Mouse (Mus musculus): ENCODE data around the gene Ankub1.

GRCm38 (mm10) chr3:57619718-57620117 lies 72.9 kb downstream of the Ankub1 start:
- no peak for TF ChIP-seq POLR2A (IDR thresholded peaks at IDR 0.05; ENCODE audit: borderline replicate concordance, control insufficient read depth, low read depth, low read length)
- TF ChIP-seq CTCF (IDR thresholded peaks at IDR 0.05; ENCODE audit: control insufficient read depth, insufficient read depth, low read length): no peak
